In genomic region chr19:41496058-41496457, GRCm38 (mm10) we compare ENCODE assay signal across 20 mouse cellular contexts. TPM values are rescaled to one million over a fixed set of nuclear protein-coding genes. Genes with fewer than 3 reads are reported as not detected.
DNase-seq lines count a peak whose midpoint lies in the region; ATAC-seq and TF ChIP-seq lines count a peak whose summit lies in the region.
"Had no signal": no experiment of that assay in that cellular context is flagged by ENCODE, and none has a peak within 500 bp of the region (broad histone marks: within the 10 kb centered on the region; RNA-seq: fewer than 3 reads in every experiment).

No protein-coding gene starts in this region.

- H3K9ac ChIP-seq in kidney, embryonic 15.5 days: no peak overlapping the region
- peak overlapping the region; percentile 12; the same call in 1 of the 2 replicates for H3K9ac ChIP-seq in liver, embryonic 14.5 days (replicated peaks)
- H3K9ac ChIP-seq: embryonic facial prominence, embryonic 12.5 days; forebrain, embryonic 13.5 days; heart, embryonic 12.5 days; hindbrain, embryonic 14.5 days had no signal

- intact Hi-C loops in gastrocnemius, postnatal 36 days (cut with DNase I): no loop called here

- no peak overlapping the region for H3K4me3 ChIP-seq in kidney, embryonic 15.5 days (replicated peaks)
- H3K4me3 ChIP-seq in liver, embryonic 14.5 days (ENCODE audit: insufficient read depth in 1 of 2, low read depth in 2 of 2, low read length in 2 of 2): no peak overlapping the region
- no peak overlapping the region for H3K4me3 ChIP-seq in myocyte
- H3K4me3 ChIP-seq: embryonic facial prominence, embryonic 12.5 days; forebrain, embryonic 13.5 days; heart, embryonic 12.5 days; hindbrain, embryonic 10.5 days had no signal

- no peak for TF ChIP-seq EP300 in liver, embryonic 14.5 days (IDR thresholded peaks at IDR 0.05; ENCODE audit: low read depth)

- H3K36me3 ChIP-seq in kidney, embryonic 15.5 days: 0 out of 2 replicates have a peak, but pooled peaks cover 3% of the 10 kb centered on the region
- no peaks in the 10 kb centered on the region; the same call in 1 of the 2 replicates for H3K36me3 ChIP-seq in liver, embryonic 14.5 days (replicated peaks; ENCODE audit: control insufficient read depth, insufficient read depth, low read depth)
- no peaks in the 10 kb centered on the region for H3K36me3 ChIP-seq in myocyte (ENCODE audit: control insufficient read depth, insufficient read depth)
- H3K36me3 ChIP-seq: embryonic facial prominence, embryonic 12.5 days had no signal

- peaks cover 4% of the 10 kb centered on the region; the same call in 1 of the 2 replicates for H3K4me1 ChIP-seq in kidney, embryonic 15.5 days
- H3K4me1 ChIP-seq in liver, embryonic 14.5 days (replicated peaks; ENCODE audit: control insufficient read depth in 2 of 2, insufficient read depth in 2 of 2, low read length in 1 of 2): peaks cover 16 to 21% of the 10 kb centered on the region in 2 experiments
- H3K4me1 ChIP-seq: embryonic facial prominence, embryonic 12.5 days; heart, embryonic 12.5 days; hindbrain, embryonic 10.5 days had no signal

- no peak for TF ChIP-seq CTCF in liver, embryonic 14.5 days (IDR thresholded peaks at IDR 0.05; ENCODE audit: low read depth)

- H3K79me2 ChIP-seq in myocyte (ENCODE audit: control insufficient read depth, insufficient read depth): peaks cover 99% of the 10 kb centered on the region

- no peaks in the 10 kb centered on the region for H3K27me3 ChIP-seq in kidney, embryonic 15.5 days
- no peaks in the 10 kb centered on the region for H3K27me3 ChIP-seq in liver, embryonic 14.5 days (ENCODE audit: control insufficient read depth, insufficient read depth, low read length)
- no peaks in the 10 kb centered on the region for H3K27me3 ChIP-seq in myocyte (ENCODE audit: control insufficient read depth, insufficient read depth, insufficient read length)
- H3K27me3 ChIP-seq: CH12.LX; embryonic facial prominence, embryonic 12.5 days; forebrain, embryonic 13.5 days; heart, embryonic 12.5 days; Patski had no signal

- H3K4me2 ChIP-seq in kidney, embryonic 15.5 days: no peak overlapping the region
- H3K4me2 ChIP-seq in liver, embryonic 14.5 days (ENCODE audit: low read depth): peak overlapping the region; percentile 40
- H3K4me2 ChIP-seq in myocyte (ENCODE audit: low read depth): peak overlapping the region; percentile 43
- H3K4me2 ChIP-seq: embryonic facial prominence, embryonic 12.5 days; forebrain, embryonic 13.5 days; heart, embryonic 12.5 days; hindbrain, embryonic 14.5 days had no signal

- no peak for DNase-seq in kidney, postnatal 10 days
- no peak for DNase-seq in liver, embryonic 14.5 days (ENCODE audit: low read depth in 3 of 3, low spot score in 3 of 3)
- no peak for DNase-seq in lung, postnatal 14 days
- no peak for DNase-seq in gastrocnemius, postnatal 36 days
- DNase-seq: adrenal gland, postnatal 14 days; cerebellum, adult 11-12 months; cerebellum, adult 9-10 months; cerebellum, postnatal 25 days; gastrocnemius, postnatal 14 days had no signal

- ATAC-seq in kidney, embryonic 15.5 days (replicated peaks; ENCODE audit: low FRiP score): no peak
- ATAC-seq in erythroblast, adult 5-6 weeks (replicated peaks; ENCODE audit: low FRiP score, poor library complexity, severe bottlenecking): peak; percentile 18; the same call in 1 of the 2 replicates
- peak; percentile 44; the same call in 1 of the 2 replicates for ATAC-seq in liver, embryonic 14.5 days (ENCODE audit: insufficient read depth)
- ATAC-seq: activated CD4-positive, CD25-positive, alpha-beta regulatory T cell, adult 4 months; forebrain, embryonic 13.5 days had no signal

- no peak overlapping the region for H3ac ChIP-seq in myocyte (ENCODE audit: control insufficient read depth, insufficient read length)

- H3K27ac ChIP-seq in kidney, embryonic 15.5 days: 0 out of 2 replicates have a peak overlapping the region, but pooled peaks have one; percentile 41
- H3K27ac ChIP-seq in liver, embryonic 14.5 days: peak overlapping the region; percentile 60
- H3K27ac ChIP-seq: embryonic facial prominence, embryonic 12.5 days; forebrain, embryonic 13.5 days; hindbrain, embryonic 10.5 days; hindbrain, embryonic 14.5 days had no signal

- TF ChIP-seq POLR2A in myocyte (IDR thresholded peaks at IDR 0.05; ENCODE audit: insufficient read length, low read depth): no peak

- no peaks in the 10 kb centered on the region for H3K9me3 ChIP-seq in kidney, embryonic 15.5 days (replicated peaks)
- H3K9me3 ChIP-seq in liver, embryonic 14.5 days (ENCODE audit: control insufficient read depth, low read length): no peaks in the 10 kb centered on the region
- H3K9me3 ChIP-seq: embryonic facial prominence, embryonic 12.5 days; forebrain, embryonic 13.5 days; heart, embryonic 12.5 days; hindbrain, embryonic 10.5 days had no signal

TF ChIP-seq in myocyte, 11 proteins besides CTCF, POLR2A, EP300 and RAD21:
- no peak for TF ChIP-seq TCF12 (IDR thresholded peaks at IDR 0.05; ENCODE audit: insufficient read depth, poor library complexity, severe bottlenecking)
- no peak for TF ChIP-seq TCF3 (IDR thresholded peaks at IDR 0.05; ENCODE audit: insufficient read length, low read depth)
- no peak for TF ChIP-seq MYOG (IDR thresholded peaks at IDR 0.05; ENCODE audit: control insufficient read depth in 1 of 3, insufficient read depth in 1 of 3, insufficient read length in 2 of 3, low read depth in 2 of 3)
- TF ChIP-seq SRF (IDR thresholded peaks at IDR 0.05; ENCODE audit: control insufficient read depth, insufficient read length, low read depth): no peak
- TF ChIP-seq MYOD1 (IDR thresholded peaks at IDR 0.05; ENCODE audit: control insufficient read depth in 1 of 3, insufficient read length in 2 of 3, low read depth in 2 of 3): no peak
- no peak for TF ChIP-seq REST (IDR thresholded peaks at IDR 0.05; ENCODE audit: insufficient read depth, insufficient read length)
- TF ChIP-seq E2F4 (IDR thresholded peaks at IDR 0.05; ENCODE audit: insufficient read depth): no peak
- no peak for TF ChIP-seq USF1 (IDR thresholded peaks at IDR 0.05; ENCODE audit: low read depth)

RNA-seq across cellular contexts. Expression of gene Lcor, which starts 13.6 kb away (rescaled TPM):
- polyA plus RNA-seq in kidney, embryonic 15.5 days (2015; fragmentation: Nextera tagmentation; extraction: Ambion mirVana): 16.3 and 17.0 TPM in 2 replicates
- total RNA-seq in erythroblast, adult 5-6 weeks (2015; ENCODE audit: low replicate concordance): 57.1 and 63.6 TPM in 2 replicates
- total RNA-seq in erythroblast, adult 5-6 weeks (2017; ENCODE audit: low replicate concordance): 136 and 155 TPM in 2 replicates
- 0.90 and 1.1 TPM in 2 replicates for polyA plus RNA-seq in liver, embryonic 14.5 days (2012; rRNA removed)
- polyA plus RNA-seq in liver, embryonic 14.5 days (2014; fragmentation: Nextera tagmentation; extraction: Ambion mirVana): 5.2 and 5.6 TPM in 2 replicates
- 1.1 TPM for polyA plus RNA-seq in myocyte (2012; fragmentation: generic; extraction: Trizol)
- total RNA-seq in gastrocnemius, postnatal 36 days (2021): 10 to 100 TPM; 11.2 to 12.6 TPM
